ENCODE assay signal across 18 mouse cellular contexts in genomic region chrX:159872521-159872920, GRCm38 (mm10).
"Had no signal": no experiment of that assay in that cellular context is flagged by ENCODE, and none has a peak within 500 bp of the region (broad histone marks: within the 10 kb centered on the region; RNA-seq: fewer than 3 reads in every experiment).

No protein-coding gene starts in this region.

- H3K4me2 ChIP-seq: lung, embryonic 15.5 days; midbrain, embryonic 11.5 days; midbrain, embryonic 13.5 days; midbrain, embryonic 15.5 days; neural tube, embryonic 13.5 days; neural tube, embryonic 15.5 days; stomach, embryonic 15.5 days had no signal

- H3K4me1 ChIP-seq: lung, embryonic 15.5 days; megakaryocyte, embryonic 14.5 days; midbrain, embryonic 13.5 days; midbrain, embryonic 15.5 days; neural tube, embryonic 13.5 days; neural tube, embryonic 15.5 days; stomach, embryonic 15.5 days had no signal

- DNase-seq: lung, adult 2 months; lung, postnatal 10 days; lung, postnatal 36 days; right cerebral cortex, postnatal 14 days; thymus, adult 2 months; thymus, postnatal 25 days; thymus, postnatal 4 days had no signal

- H3K27ac ChIP-seq: lung, embryonic 15.5 days; macrophage; midbrain, embryonic 13.5 days; midbrain, embryonic 15.5 days; neural tube, embryonic 13.5 days; neural tube, embryonic 15.5 days; stomach, embryonic 15.5 days; stomach, postnatal 0 days had no signal

- H3K9ac ChIP-seq: lung, embryonic 15.5 days; midbrain, embryonic 13.5 days; midbrain, embryonic 15.5 days; neural tube, embryonic 13.5 days; neural tube, embryonic 15.5 days; stomach, embryonic 15.5 days had no signal

- H3K4me3 ChIP-seq: lung, embryonic 15.5 days; megakaryocyte, embryonic 14.5 days; midbrain, embryonic 13.5 days; midbrain, embryonic 15.5 days; myocyte; neural tube, embryonic 13.5 days; neural tube, embryonic 15.5 days; stomach, embryonic 15.5 days had no signal

- H3K36me3 ChIP-seq: lung, embryonic 15.5 days; midbrain, embryonic 13.5 days; midbrain, embryonic 15.5 days; neural tube, embryonic 13.5 days; neural tube, embryonic 15.5 days; stomach, embryonic 15.5 days had no signal

- H3K9me3 ChIP-seq: lung, embryonic 15.5 days; megakaryocyte, embryonic 14.5 days; midbrain, embryonic 13.5 days; midbrain, embryonic 15.5 days; neural tube, embryonic 13.5 days; neural tube, embryonic 15.5 days; stomach, embryonic 15.5 days had no signal

- H3K27me3 ChIP-seq: stomach, embryonic 15.5 days had no signal

- ATAC-seq: midbrain, embryonic 13.5 days; midbrain, embryonic 15.5 days had no signal
